Mouse (Mus musculus) cerebellum, adult 9-11 months (tissue): ENCODE measurements around the gene Gm13083.
"Not testable (repeated sequence)": the region's sequence is repeated elsewhere in the genome, so short reads cannot be mapped to it uniquely, and the experiment has no call there.

Source experiments
- DNase-seq: peaks from one replicate; pipeline ENCODE4 v3.0.0; 2022

Gene Gm13083

DNA sequence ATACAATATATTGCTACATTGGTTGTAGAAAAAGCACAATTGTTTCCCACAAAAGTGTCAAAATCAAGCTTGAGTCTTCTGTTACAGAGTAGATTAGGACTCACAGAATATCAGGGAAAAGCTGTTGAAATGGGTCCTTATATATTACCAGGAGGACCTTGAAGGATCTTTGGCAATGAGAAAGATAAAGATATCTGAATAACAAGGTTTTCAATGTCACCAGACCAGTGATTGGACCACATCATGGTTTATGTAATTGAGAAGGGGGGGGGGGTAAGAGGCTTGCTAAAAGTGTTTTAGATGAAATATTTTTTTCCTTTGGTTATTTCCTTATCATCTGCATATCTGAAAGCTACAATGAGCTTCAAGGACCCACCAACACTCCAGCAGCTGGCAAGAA lies at the start of gene Gm13083:
Gene Gm13083, plus strand, starts transcription at position 301 of the 400 bp plus-strand sequence.
- DNase-seq, result not testable (repeated sequence)

- not testable (repeated sequence) for DNase-seq
These were observed 2.9 kb upstream of the Gm13083 start for GRCm38 (mm10) chr4:143611927-143612326.

GRCm38 (mm10) chr4:143618101-143618500 lies 3.3 kb downstream of the Gm13083 start:
- DNase-seq, result not testable (repeated sequence)

GRCm38 (mm10) chr4:143657146-143657545 lies 42.3 kb downstream of the Gm13083 start, which contains the start of gene Gm13088:
Gene Gm13088, minus strand, starts transcription at chr4:143657246.
- not testable (repeated sequence) for DNase-seq
